Mouse (Mus musculus) gastrocnemius, postnatal 4 days (tissue): ENCODE data around the gene Kcnh7. TPM values are rescaled to one million over a fixed set of nuclear protein-coding genes. Genes with fewer than 3 reads are reported as not detected.

Source experiments
- DNase-seq, 2 experiments: peaks; one replicate each; pipeline ENCODE4 v3.0.0; 2021 to 2022; ENCODE audit warnings: low spot score in 2 of 2, mixed read lengths in 2 of 2
- total RNA-seq, 2 experiments: library from RNA; stranded (reverse); gene quantifications; 2 replicates each; pipeline ENCODE4 v1.2.3; 2021

Gene Kcnh7
- total RNA-seq, 2 experiments from 2014 or later, result 0.39 to 0.78 TPM

DNA sequence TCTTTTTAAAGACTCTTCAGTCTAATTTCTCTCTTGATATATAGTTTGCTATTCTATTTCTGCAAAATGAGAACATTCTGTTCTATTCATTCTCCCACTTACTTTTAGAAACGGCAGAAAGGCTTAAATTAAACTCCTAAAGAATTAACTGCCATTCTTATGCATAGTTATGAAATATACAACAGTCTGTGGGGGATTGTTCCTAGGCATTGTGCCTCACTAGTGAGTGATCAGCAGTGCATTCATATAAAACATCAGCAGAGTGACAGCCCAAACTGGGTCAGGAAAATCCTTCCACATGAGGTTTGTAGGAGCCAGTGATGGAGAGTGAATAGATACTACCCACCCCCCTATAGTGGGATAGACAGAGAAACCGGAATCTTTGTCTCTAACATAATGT lies 200.2 kb downstream of the Kcnh7 start:
- DNase-seq, result no peak

- DNase-seq, result no peak
These were observed 248.7 kb downstream of the Kcnh7 start for GRCm38 (mm10) chr2:62935273-62935874.

DNA sequence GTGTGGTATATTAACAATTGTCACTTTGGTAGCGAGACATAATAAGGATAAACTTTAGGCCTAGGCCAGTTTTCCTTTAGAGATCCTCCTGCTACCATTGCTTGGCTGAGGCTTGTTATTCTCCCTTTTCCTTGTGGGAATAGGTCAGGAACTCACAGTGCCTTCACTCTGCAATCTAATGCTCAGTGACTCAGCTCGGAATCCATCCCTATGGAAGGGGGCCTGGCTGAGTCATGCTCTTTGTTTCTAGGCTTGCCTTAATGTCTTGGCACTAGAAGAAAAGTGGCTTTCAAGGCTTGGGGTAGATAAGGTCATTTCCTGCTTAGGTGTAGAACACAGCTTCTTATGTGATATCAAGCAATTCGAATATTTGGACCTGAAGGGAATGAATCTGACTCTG lies 255.6 kb downstream of the Kcnh7 start:
- no peak for DNase-seq

GRCm38 (mm10) chr2:62928065-62928464 lies 256.0 kb downstream of the Kcnh7 start:
- DNase-seq, result no peak

GRCm38 (mm10) chr2:62923803-62924202 lies 260.3 kb downstream of the Kcnh7 start:
- no peak for DNase-seq

DNA sequence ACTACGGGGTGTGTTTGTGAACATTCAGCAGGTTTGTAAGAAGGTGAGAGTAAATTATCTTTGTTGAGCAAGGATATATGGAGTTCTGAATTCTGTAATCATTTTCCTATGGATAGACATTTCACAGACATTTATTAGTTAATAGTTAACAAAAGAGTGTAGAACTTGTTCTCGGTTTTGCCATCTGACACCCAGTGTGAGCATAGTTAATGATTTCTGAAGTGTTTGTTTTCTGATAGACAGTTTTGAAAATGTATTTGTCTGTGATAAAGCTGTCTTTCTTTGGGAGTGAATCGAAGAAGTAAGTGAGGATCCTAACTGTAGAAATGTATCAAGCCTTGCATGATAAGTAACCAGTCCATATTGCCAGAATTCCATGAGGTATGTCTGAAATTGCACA lies 276.4 kb downstream of the Kcnh7 start:
- no peak for DNase-seq

- no peak for DNase-seq
These were observed 281.4 kb downstream of the Kcnh7 start for GRCm38 (mm10) chr2:62902363-62903353.

- no peak for DNase-seq
These were observed 305.3 kb downstream of the Kcnh7 start for GRCm38 (mm10) chr2:62878763-62879162.

GRCm38 (mm10) chr2:62855391-62855790 lies 328.7 kb downstream of the Kcnh7 start:
- no peak for DNase-seq

DNA sequence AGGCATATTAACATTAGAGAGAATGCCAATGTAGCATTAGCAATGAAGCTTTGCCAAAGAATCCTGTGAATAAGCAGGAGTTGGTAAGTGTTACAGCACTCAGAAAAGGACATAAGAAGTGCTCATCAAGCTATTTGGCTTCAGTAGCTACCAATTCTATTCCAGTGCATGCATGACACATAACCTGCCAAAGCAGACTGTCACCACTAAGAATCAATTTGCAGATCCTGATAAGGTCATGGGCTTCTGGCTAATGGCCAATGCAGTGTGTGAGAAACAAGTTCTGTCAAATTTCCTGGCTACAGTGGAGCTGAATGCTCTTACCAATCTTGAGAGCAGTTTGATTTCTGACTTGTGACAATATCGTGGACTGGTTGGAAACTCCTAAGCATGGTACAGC lies 341.5 kb downstream of the Kcnh7 start:
- no peak for DNase-seq

DNA sequence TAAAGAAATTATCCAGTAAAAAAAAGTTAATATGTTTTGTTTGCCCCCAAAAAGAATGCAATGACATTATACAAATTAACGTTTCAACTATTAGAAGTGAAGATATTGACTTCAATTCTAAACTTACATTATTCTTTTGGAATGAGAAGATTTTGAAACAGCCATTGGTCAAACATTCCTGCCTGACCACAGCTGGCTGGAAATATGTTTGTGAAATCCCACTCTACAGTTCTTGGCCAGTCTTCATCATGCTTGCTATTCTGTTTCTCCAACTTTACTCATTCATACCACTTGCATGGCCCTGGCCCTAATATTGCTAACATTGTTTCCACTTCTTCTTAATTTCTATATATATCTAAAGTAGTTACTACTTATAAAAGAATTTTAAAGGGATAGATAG lies 349.8 kb downstream of the Kcnh7 start:
- DNase-seq, result no peak

GRCm38 (mm10) chr2:62819231-62819630 lies 364.9 kb downstream of the Kcnh7 start:
- DNase-seq, result no peak

DNA sequence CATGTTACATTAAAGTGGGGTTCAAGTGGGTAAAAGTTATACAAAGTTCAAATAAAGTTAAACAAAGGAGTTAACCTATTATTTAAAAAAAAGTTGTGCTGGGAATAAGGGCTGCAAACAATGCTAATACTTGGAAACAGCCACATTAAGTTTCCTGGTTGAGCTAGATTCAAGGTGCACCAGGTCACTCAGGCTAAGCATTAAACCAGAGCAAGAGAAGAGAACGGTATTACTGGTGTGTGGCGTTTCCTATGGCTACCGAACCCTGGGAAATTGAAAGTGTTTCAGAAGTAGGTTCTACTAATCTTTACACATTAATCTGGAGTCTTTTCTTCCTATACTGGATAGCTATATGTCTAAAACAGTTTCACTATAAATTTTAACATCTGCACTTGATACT lies 368.1 kb downstream of the Kcnh7 start:
- DNase-seq, result no peak

DNA sequence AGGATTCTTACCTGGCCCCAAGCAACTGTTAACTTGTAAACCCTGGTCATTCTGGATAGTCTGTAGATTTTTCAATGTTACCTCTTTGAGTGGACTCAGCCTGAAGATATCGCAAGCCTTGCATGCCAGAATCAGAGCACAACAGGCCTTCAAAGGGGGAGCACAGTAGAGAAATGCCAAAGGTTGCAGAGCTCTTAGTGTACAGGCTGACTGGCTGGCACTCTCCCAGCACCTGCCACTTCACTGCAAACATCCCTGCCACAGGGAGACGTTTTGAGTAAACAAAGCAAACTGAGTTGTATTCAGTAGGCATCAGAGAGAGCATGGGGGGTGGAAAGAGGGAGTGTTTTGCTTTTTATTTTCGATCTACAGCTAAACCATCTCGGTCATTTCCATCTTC lies 375.3 kb downstream of the Kcnh7 start:
- DNase-seq, result no peak

DNA sequence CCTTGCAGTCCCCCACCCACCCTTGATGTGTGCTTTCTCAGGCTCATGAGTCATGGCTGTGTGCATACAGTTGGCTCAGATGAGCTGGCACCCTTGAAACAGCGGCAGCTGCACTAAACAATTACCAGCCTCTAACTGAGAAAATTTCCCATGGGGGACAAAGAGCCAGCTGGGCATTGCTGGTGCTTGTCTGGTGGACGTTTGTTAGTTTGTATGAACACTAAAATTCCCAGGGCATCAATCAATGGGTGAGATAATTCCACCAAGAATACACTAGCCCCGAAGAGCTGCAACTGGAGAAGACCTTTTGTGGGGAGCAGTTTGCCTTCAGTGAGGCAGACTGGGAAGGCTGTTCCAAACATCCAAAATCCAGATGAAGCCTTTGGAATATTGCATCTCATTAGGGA lies 376.6 kb downstream of the Kcnh7 start:
- DNase-seq, result no peak

GRCm38 (mm10) chr2:62806931-62807330 lies 377.2 kb downstream of the Kcnh7 start:
- no peak for DNase-seq

- DNase-seq, result no peak
These were observed 380.1 kb downstream of the Kcnh7 start for GRCm38 (mm10) chr2:62804030-62804429.

DNA sequence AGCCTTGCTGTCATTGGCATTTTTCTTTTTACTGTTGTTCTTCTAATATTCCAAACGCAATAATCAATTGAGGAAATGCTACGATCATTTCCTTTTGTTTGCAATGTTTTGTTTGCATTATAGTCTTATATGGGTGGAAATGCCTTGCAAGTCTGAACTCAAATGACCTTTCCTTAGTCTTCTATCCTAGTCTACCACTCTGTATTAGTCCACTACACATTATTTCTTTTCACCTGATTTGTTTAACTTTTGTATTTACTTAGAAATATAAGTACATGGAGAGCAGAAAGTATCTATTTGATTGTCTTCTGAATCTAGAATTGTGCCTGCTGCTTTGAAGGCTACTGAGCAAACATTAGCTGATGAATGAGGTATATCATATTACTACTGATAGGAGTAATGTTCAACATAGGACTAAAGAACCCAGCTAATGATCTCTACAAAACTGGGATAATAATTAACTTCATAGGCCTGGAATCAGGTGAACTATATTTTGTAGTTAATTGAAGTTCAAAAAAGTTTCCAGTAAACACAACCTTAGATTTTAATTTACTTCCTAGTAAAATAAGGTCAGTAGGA lies 399.5 kb downstream of the Kcnh7 start:
- DNase-seq, result no peak

- no peak for DNase-seq
These were observed 437.8 kb downstream of the Kcnh7 start for GRCm38 (mm10) chr2:62746256-62746655.

GRCm38 (mm10) chr2:62743098-62743497 lies 441.0 kb downstream of the Kcnh7 start:
- DNase-seq, result no peak

- DNase-seq, result no peak
These were observed 453.4 kb downstream of the Kcnh7 start for GRCm38 (mm10) chr2:62730671-62731070.

GRCm38 (mm10) chr2:62727732-62728131 lies 456.4 kb downstream of the Kcnh7 start:
- DNase-seq, result no peak
